Mouse (Mus musculus) neural tube, embryonic 11.5 days (tissue): ENCODE measurements around the gene Snrnp48. TPM values are rescaled to one million over a fixed set of nuclear protein-coding genes. Genes with fewer than 3 reads are reported as not detected.

ENCODE experiments used
- ATAC-seq: fragments of 200-750 bp; cut with Nextera tagmentation; 2 replicates; pipeline ENCODE4 v1.8.0; 2017; ENCODE audit warnings: moderate number of reproducible peaks, mild to moderate bottlenecking, moderate TSS enrichment, moderate library complexity; ENCODE audit not compliant: insufficient read depth, low FRiP score, low TSS enrichment
- DNase-seq: peaks from one replicate; pipeline ENCODE4 v3.0.0-alpha.2; 2015; ENCODE audit warnings: low spot score
- H3K27ac ChIP-seq: fragments of 300-500 bp; sonication (generic); 2 replicates; pipeline ENCODE4 v1.5.1; 2014; ENCODE audit warnings: low read depth, mild to moderate bottlenecking, low read length
- H3K27me3 ChIP-seq: fragments of 300-500 bp; sonication (generic); 2 replicates; pipeline ENCODE4 v1.6.1; 2014; ENCODE audit warnings: mild to moderate bottlenecking, low read length, mixed read lengths; ENCODE audit not compliant: control insufficient read depth, insufficient read depth
- H3K36me3 ChIP-seq: fragments of 300-500 bp; sonication (generic); 2 replicates; pipeline ENCODE4 v1.6.1; 2014; ENCODE audit warnings: mild to moderate bottlenecking, low read length, moderate library complexity, mixed read lengths; ENCODE audit not compliant: control insufficient read depth, insufficient read depth
- H3K4me1 ChIP-seq: fragments of 300-500 bp; sonication (generic); 2 replicates; pipeline ENCODE4 v1.6.1; 2014; ENCODE audit warnings: low read length, mixed read lengths; ENCODE audit not compliant: control insufficient read depth, insufficient read depth
- H3K4me2 ChIP-seq: fragments of 300-500 bp; sonication (generic); 2 replicates; pipeline ENCODE4 v1.6.1; 2014; ENCODE audit warnings: low read depth, mild to moderate bottlenecking, moderate library complexity
- H3K4me3 ChIP-seq: fragments of 300-500 bp; sonication (generic); 2 replicates; pipeline ENCODE4 v1.5.1; 2014; ENCODE audit warnings: low read depth, low read length
- H3K9ac ChIP-seq: fragments of 300-500 bp; sonication (generic); 2 replicates; pipeline ENCODE4 v1.6.1; 2014; ENCODE audit warnings: mild to moderate bottlenecking, low read length
- H3K9me3 ChIP-seq: fragments of 300-500 bp; sonication (generic); 2 replicates; pipeline ENCODE4 v1.6.1; 2016; ENCODE audit warnings: low read length; ENCODE audit not compliant: control insufficient read depth
- WGBS: fragments of 180-500 bp; shearing (Covaris S2); extraction: QIAGEN DNeasy Blood & Tissue Kit; methylation state at CpG from one replicate; pipeline ENCODE4 v1.1.7; 2014; 5-methylcytosine and 5-hydroxymethylcytosine counted together
- polyA plus RNA-seq: library from polyadenylated mRNA; unstranded; fragments of >200 nt; fragmentation: Nextera tagmentation; extraction: Ambion mirVana; gene quantifications from 2 replicates; pipeline ENCODE4 v1.2.1, GENCODE M21; 2014

Gene Snrnp48
- polyA plus RNA-seq, result 33.2 and 35.3 TPM in 2 replicates

GRCm38 (mm10) chr13:38204702-38205482, at the start of gene Snrnp48:
Gene Snrnp48 (plus strand): TSS chr13:38204938.
- peak; percentile 98 for ATAC-seq
- H3K4me3 ChIP-seq, result peak within 1 kb of the TSS; percentile 77
- DNase-seq, result peak; percentile 95
- 0 out of 2 replicates have a peak, but pooled peaks cover 6% of the 10 kb centered on the region for H3K4me1 ChIP-seq
- H3K9me3 ChIP-seq, result no peaks in the 10 kb centered on the region
- H3K36me3 ChIP-seq, result no peaks in the 10 kb centered on the region
- no peaks in the 10 kb centered on the region for H3K27me3 ChIP-seq
- WGBS, result under 1% methylated on average over 57 of the region's 59 CpGs
- peak within 1 kb of the TSS; percentile 84 for H3K9ac ChIP-seq
- H3K27ac ChIP-seq, result peak within 1 kb of the TSS; percentile 85
- peak within 1 kb of the TSS; percentile 56 for H3K4me2 ChIP-seq

GRCm38 (mm10) chr13:38155523-38155922, 49.2 kb upstream of the Snrnp48 start:
- Histone ChIP-seq H3K27ac (no peak overlapping the region), H3K27me3 (peaks cover 33% of the 10 kb centered on the region), H3K4me3 (no peak overlapping the region), H3K4me1 (peaks cover 5% of the 10 kb centered on the region; the same call in 1 of the 2 replicates), H3K9ac (no peak overlapping the region), H3K36me3 (no peaks in the 10 kb centered on the region), H3K4me2 (no peak overlapping the region), H3K9me3 (no peaks in the 10 kb centered on the region)
- 6% methylated on average over 2 of the region's 2 CpGs for WGBS
- DNase-seq (peak; percentile 25), ATAC-seq (no peak)

- Histone ChIP-seq H3K27me3 (peaks cover 12% of the 10 kb centered on the region), H3K4me2 (no peak overlapping the region), H3K9me3 (no peaks in the 10 kb centered on the region), H3K9ac (no peak overlapping the region), H3K4me3 (no peak overlapping the region), H3K36me3 (no peaks in the 10 kb centered on the region), H3K4me1 (no peaks in the 10 kb centered on the region), H3K27ac (no peak overlapping the region)
- no peak for ATAC-seq
- DNase-seq, result no peak
- 28% methylated on average over 6 of the region's 6 CpGs for WGBS
These were observed 47.1 kb upstream of the Snrnp48 start for GRCm38 (mm10) chr13:38157635-38158034.

- H3K9me3 ChIP-seq, result no peaks in the 10 kb centered on the region
- no peak for DNase-seq
- no peaks in the 10 kb centered on the region for H3K27me3 ChIP-seq
- H3K27ac ChIP-seq, result no peak overlapping the region
- no peak overlapping the region for H3K4me2 ChIP-seq
- no peak overlapping the region for H3K4me3 ChIP-seq
- H3K36me3 ChIP-seq, result no peaks in the 10 kb centered on the region
- no peaks in the 10 kb centered on the region for H3K4me1 ChIP-seq
- no peak overlapping the region for H3K9ac ChIP-seq
- ATAC-seq, result no peak
- WGBS, result 73% methylated on average over 2 of the region's 2 CpGs
These were observed 42.7 kb upstream of the Snrnp48 start for GRCm38 (mm10) chr13:38162002-38162401.

- Histone ChIP-seq H3K9me3 (no peaks in the 10 kb centered on the region), H3K27ac (no peak overlapping the region), H3K4me1 (no peaks in the 10 kb centered on the region), H3K4me2 (no peak overlapping the region), H3K27me3 (no peaks in the 10 kb centered on the region), H3K4me3 (no peak overlapping the region), H3K9ac (no peak overlapping the region), H3K36me3 (no peaks in the 10 kb centered on the region)
- DNase-seq, result no peak
- no peak for ATAC-seq
- WGBS, result 56% methylated on average over 11 of the region's 11 CpGs
These were observed 42.1 kb upstream of the Snrnp48 start for GRCm38 (mm10) chr13:38162668-38163067.

- Histone ChIP-seq H3K9me3 (no peaks in the 10 kb centered on the region), H3K4me3 (no peak overlapping the region), H3K27me3 (no peaks in the 10 kb centered on the region), H3K4me2 (no peak overlapping the region), H3K9ac (no peak overlapping the region), H3K36me3 (no peaks in the 10 kb centered on the region), H3K4me1 (no peaks in the 10 kb centered on the region), H3K27ac (no peak overlapping the region)
- WGBS, result 87% methylated on average over 11 of the region's 11 CpGs
- ATAC-seq (no peak), DNase-seq (no peak)
These were observed 39.8 kb upstream of the Snrnp48 start for GRCm38 (mm10) chr13:38164932-38165331.

- Histone ChIP-seq H3K36me3 (no peaks in the 10 kb centered on the region), H3K9ac (no peak overlapping the region), H3K4me3 (no peak overlapping the region), H3K9me3 (no peaks in the 10 kb centered on the region), H3K27ac (no peak overlapping the region), H3K4me2 (no peak overlapping the region), H3K27me3 (no peaks in the 10 kb centered on the region), H3K4me1 (no peaks in the 10 kb centered on the region)
- no peak for DNase-seq
- no peak for ATAC-seq
- 91% methylated on average over 3 of the region's 3 CpGs for WGBS
These were observed 37.7 kb upstream of the Snrnp48 start for GRCm38 (mm10) chr13:38167056-38167455.

GRCm38 (mm10) chr13:38170707-38171144, 34.0 kb upstream of the Snrnp48 start:
- no peaks in the 10 kb centered on the region for H3K36me3 ChIP-seq
- no peaks in the 10 kb centered on the region for H3K4me1 ChIP-seq
- H3K9me3 ChIP-seq, result no peaks in the 10 kb centered on the region
- no peak overlapping the region for H3K27ac ChIP-seq
- no peak overlapping the region for H3K9ac ChIP-seq
- WGBS, result 67% methylated on average over 4 of the region's 4 CpGs
- no peak for DNase-seq
- no peak for ATAC-seq
- no peaks in the 10 kb centered on the region for H3K27me3 ChIP-seq
- H3K4me3 ChIP-seq, result no peak overlapping the region
- no peak overlapping the region for H3K4me2 ChIP-seq

- DNase-seq (no peak), ATAC-seq (no peak)
- H3K36me3 ChIP-seq, result no peaks in the 10 kb centered on the region
- H3K4me2 ChIP-seq, result no peak overlapping the region
- H3K4me3 ChIP-seq, result no peak overlapping the region
- no peaks in the 10 kb centered on the region for H3K27me3 ChIP-seq
- no peak overlapping the region for H3K9ac ChIP-seq
- H3K4me1 ChIP-seq, result no peaks in the 10 kb centered on the region
- no peak overlapping the region for H3K27ac ChIP-seq
- WGBS, result 84% methylated on average over 10 of the region's 10 CpGs
- H3K9me3 ChIP-seq, result peaks cover 6% of the 10 kb centered on the region; the same call in 1 of the 2 replicates
These were observed 11.3 kb upstream of the Snrnp48 start for GRCm38 (mm10) chr13:38193406-38193805.
